Mouse (Mus musculus) heart, postnatal 0 days (tissue): ENCODE results near the gene Zfp984. TPM values are rescaled to one million over a fixed set of nuclear protein-coding genes. Genes with fewer than 3 reads are reported as not detected.
"Not testable (repeated sequence)": the region's sequence is repeated elsewhere in the genome, so short reads cannot be mapped to it uniquely, and the experiment has no call there.

ENCODE experiments used
- ATAC-seq: fragments of 200-750 bp; cut with Nextera tagmentation; 2 replicates; pipeline ENCODE4 v1.8.0; 2017; ENCODE audit warnings: low read depth, moderate number of reproducible peaks, moderate library complexity; ENCODE audit not compliant: insufficient read depth
- DNase-seq: peaks from one replicate; pipeline ENCODE4 v3.0.0-alpha.2; 2016; ENCODE audit warnings: low spot score
- H3K27ac ChIP-seq: fragments of 300-500 bp; sonication (generic); 2 replicates; pipeline ENCODE4 v1.5.1; 2014; ENCODE audit warnings: low read depth, mild to moderate bottlenecking
- H3K27me3 ChIP-seq: fragments of 300-500 bp; sonication (generic); 2 replicates; pipeline ENCODE4 v1.6.1; 2014; ENCODE audit warnings: low read length, mixed read lengths; ENCODE audit not compliant: control insufficient read depth, insufficient read depth
- H3K36me3 ChIP-seq: fragments of 300-500 bp; sonication (generic); replicated peaks from 2 replicates; pipeline ENCODE4 v1.6.1; 2014; ENCODE audit warnings: low read length, mixed read lengths; ENCODE audit not compliant: control insufficient read depth, insufficient read depth
- H3K4me1 ChIP-seq: fragments of 300-500 bp; sonication (generic); 2 replicates; pipeline ENCODE4 v1.6.1; 2014; ENCODE audit warnings: antibody characterized with exemption; ENCODE audit not compliant: control insufficient read depth, insufficient read depth
- H3K4me2 ChIP-seq: fragments of 300-500 bp; sonication (generic); 2 replicates; pipeline ENCODE4 v1.6.1; 2014; ENCODE audit warnings: low read depth, mild to moderate bottlenecking, low read length, moderate library complexity
- H3K4me3 ChIP-seq: fragments of 300-500 bp; sonication (generic); 2 replicates; pipeline ENCODE4 v1.5.1; 2014; ENCODE audit warnings: low read depth, low read length
- H3K9ac ChIP-seq: fragments of 300-500 bp; sonication (generic); replicated peaks from 2 replicates; pipeline ENCODE4 v1.6.1; 2014; ENCODE audit warnings: low read depth, low read length, mixed read lengths
- H3K9me3 ChIP-seq: fragments of 300-500 bp; sonication (generic); replicated peaks from 2 replicates; pipeline ENCODE4 v1.6.1; 2016; ENCODE audit warnings: low read length; ENCODE audit not compliant: control insufficient read depth
- CTCF ChIP-seq: IDR thresholded peaks from 2 replicates; pipeline ENCODE4 v1.5.1; 2016; ENCODE audit warnings: antibody characterized with exemption, control low read depth, low read depth
- EP300 ChIP-seq: IDR thresholded peaks from 2 replicates; pipeline ENCODE4 v1.6.1; 2016; ENCODE audit warnings: antibody characterized with exemption, low read depth
- WGBS: fragments of 180-500 bp; shearing (Covaris S2); extraction: QIAGEN DNeasy Blood & Tissue Kit; methylation state at CpG from one replicate; pipeline ENCODE4 v1.1.7; 2014; 5-methylcytosine and 5-hydroxymethylcytosine counted together
- polyA plus RNA-seq: library from polyadenylated mRNA; unstranded; fragments of >200 nt; fragmentation: Nextera tagmentation; extraction: Ambion mirVana; gene quantifications from 2 replicates; pipeline ENCODE4 v1.2.1, GENCODE M21; 2015
- total RNA-seq: library from RNA; depleted of rRNA; stranded (reverse); fragments of >200 nt; gene quantifications from 2 replicates; pipeline ENCODE4 v1.2.3, GENCODE M21; 2014; ENCODE audit warnings: low replicate concordance

The Zfp984 gene
- total and polyA plus RNA-seq, 2 experiments from 2014 or later = 2.2 to 7.2 TPM

- Histone ChIP-seq H3K4me2 (no peak overlapping the region), H3K9me3 (peaks cover 76% of the 10 kb centered on the region), H3K27me3 (no peaks in the 10 kb centered on the region), H3K9ac (no peak overlapping the region), H3K36me3 (peaks cover 53% of the 10 kb centered on the region), H3K27ac (no peak overlapping the region), H3K4me3 (no peak overlapping the region), H3K4me1 (no peaks in the 10 kb centered on the region)
- WGBS = 90% methylated on average over 4 of the region's 4 CpGs
- no peak for TF ChIP-seq CTCF
- no peak for TF ChIP-seq EP300
- DNase-seq (no peak), ATAC-seq (no peak)
These were observed 14.8 kb upstream of the Zfp984 start for GRCm38 (mm10) chr4:147824389-147824788.

GRCm38 (mm10) chr4:147821414-147821813 lies 11.8 kb upstream of the Zfp984 start:
- not testable (repeated sequence) for H3K4me1 ChIP-seq, H3K4me2 ChIP-seq, H3K4me3 ChIP-seq, DNase-seq, H3K27me3 ChIP-seq, H3K9ac ChIP-seq, ATAC-seq, H3K27ac ChIP-seq
- peaks cover 24% of the 10 kb centered on the region for H3K36me3 ChIP-seq
- 86% methylated on average over 3 of the region's 3 CpGs for WGBS
- H3K9me3 ChIP-seq = peaks cover 50% of the 10 kb centered on the region

GRCm38 (mm10) chr4:147819659-147820058 lies 10.1 kb upstream of the Zfp984 start:
- not testable (repeated sequence) for H3K27me3 ChIP-seq, H3K27ac ChIP-seq, ATAC-seq, H3K4me2 ChIP-seq, H3K4me1 ChIP-seq, H3K36me3 ChIP-seq, H3K9ac ChIP-seq, H3K4me3 ChIP-seq, DNase-seq
- WGBS = 76% methylated on average over 7 of the region's 7 CpGs
- peaks cover 36% of the 10 kb centered on the region for H3K9me3 ChIP-seq

- no peaks in the 10 kb centered on the region for H3K36me3 ChIP-seq
- no peak overlapping the region for H3K4me2 ChIP-seq
- ATAC-seq = no peak
- H3K4me1 ChIP-seq = no peaks in the 10 kb centered on the region
- H3K27ac ChIP-seq = no peak overlapping the region
- H3K4me3 ChIP-seq = no peak overlapping the region
- no peak overlapping the region for H3K9ac ChIP-seq
- no peak for DNase-seq
- WGBS = 53% methylated on average over 2 of the region's 2 CpGs
- 0 out of 2 replicates have a peak, but pooled peaks cover 4% of the 10 kb centered on the region for H3K9me3 ChIP-seq
- no peaks in the 10 kb centered on the region for H3K27me3 ChIP-seq
- peak; percentile 46 for TF ChIP-seq CTCF
- no peak for TF ChIP-seq EP300
These were observed 5.1 kb upstream of the Zfp984 start for GRCm38 (mm10) chr4:147814592-147815167.

- H3K9me3 ChIP-seq = 0 out of 2 replicates have a peak, but pooled peaks cover 4% of the 10 kb centered on the region
- TF ChIP-seq EP300 (no peak), CTCF (no peak)
- no peaks in the 10 kb centered on the region for H3K27me3 ChIP-seq
- WGBS = 38% methylated on average over 5 of the region's 5 CpGs
- no peak for ATAC-seq
- DNase-seq = no peak
- no peak overlapping the region for H3K4me2 ChIP-seq
- no peak overlapping the region for H3K9ac ChIP-seq
- H3K27ac ChIP-seq = no peak overlapping the region
- no peak overlapping the region for H3K4me3 ChIP-seq
- H3K4me1 ChIP-seq = peaks cover 9% of the 10 kb centered on the region
- H3K36me3 ChIP-seq = no peaks in the 10 kb centered on the region
These were observed 3.7 kb upstream of the Zfp984 start for GRCm38 (mm10) chr4:147813249-147813765.

- Histone ChIP-seq H3K27ac (peak overlapping the region; percentile 79; the same call in 1 of the 2 replicates), H3K4me2 (peak overlapping the region; percentile 68), H3K4me3 (peak overlapping the region; percentile 59)
- not testable (repeated sequence) for H3K4me1 ChIP-seq, H3K9ac ChIP-seq, H3K36me3 ChIP-seq, DNase-seq, ATAC-seq, H3K9me3 ChIP-seq, H3K27me3 ChIP-seq
- 51% methylated on average over 2 of the region's 2 CpGs for WGBS
These were observed 347 bp upstream of the Zfp984 start for GRCm38 (mm10) chr4:147809966-147810304.

- not testable (repeated sequence) for ATAC-seq, H3K9ac ChIP-seq, H3K27me3 ChIP-seq, H3K4me1 ChIP-seq, H3K36me3 ChIP-seq, H3K27ac ChIP-seq, H3K9me3 ChIP-seq, DNase-seq
- WGBS = 48% methylated on average over 4 of the region's 4 CpGs
- peak overlapping the region; percentile 59; the same call in 1 of the 2 replicates for H3K4me3 ChIP-seq
- peak overlapping the region; percentile 68 for H3K4me2 ChIP-seq
These were observed 1.1 kb downstream of the Zfp984 start for GRCm38 (mm10) chr4:147808483-147808882.

- not testable (repeated sequence) for H3K27ac ChIP-seq, H3K9ac ChIP-seq, H3K4me2 ChIP-seq, H3K36me3 ChIP-seq, H3K9me3 ChIP-seq, H3K4me1 ChIP-seq, H3K27me3 ChIP-seq, ATAC-seq, DNase-seq, H3K4me3 ChIP-seq
- WGBS = 82% methylated on average over 1 of the region's 1 CpGs
These were observed 14.3 kb downstream of the Zfp984 start for GRCm38 (mm10) chr4:147795308-147795707.
